ENCODE assay signal across 9 mouse cellular contexts in genomic region chr7:96817030-96817674, GRCm38 (mm10).
DNase-seq lines count a peak whose midpoint lies in the region; ATAC-seq lines count a peak whose summit lies in the region.
"Had no signal": no experiment of that assay in that cellular context is flagged by ENCODE, and none has a peak within 500 bp of the region (broad histone marks: within the 10 kb centered on the region; RNA-seq: fewer than 3 reads in every experiment).

No protein-coding gene starts in this region.

- WGBS in heart, embryonic 15.5 days = 37% methylated on average over 6 of the region's 6 CpGs
- 38% methylated on average over 6 of the region's 6 CpGs for WGBS in midbrain, embryonic 16.5 days

- no peak for ATAC-seq in heart, embryonic 15.5 days (replicated peaks; ENCODE audit: insufficient number of reproducible peaks, insufficient read depth, low FRiP score, low read depth)
- ATAC-seq in midbrain, embryonic 16.5 days = peak; percentile 34; the same call in 1 of the 2 replicates

- H3K27me3 ChIP-seq in heart, embryonic 15.5 days = no peaks in the 10 kb centered on the region
- no peaks in the 10 kb centered on the region for H3K27me3 ChIP-seq in midbrain, embryonic 16.5 days (ENCODE audit: control insufficient read depth, insufficient read depth, low read depth, low read length)

- no peak overlapping the region for H3K4me3 ChIP-seq in heart, embryonic 15.5 days
- no peak overlapping the region for H3K4me3 ChIP-seq in midbrain, embryonic 16.5 days (ENCODE audit: low read depth, low read length)

- DNase-seq in gastrocnemius, postnatal 14 days = peak; percentile 33
- DNase-seq in gastrocnemius, postnatal 36 days = no peak
- DNase-seq in right cerebral cortex, adult 18-20 months = peak; percentile 40
- no peak for DNase-seq in right cerebral cortex, postnatal 25 days
- DNase-seq in cerebellum, adult 18-20 months = no peak
- DNase-seq in natural killer cell, adult 2 months (ENCODE audit: low spot score in 2 of 2) = no peak

- intact Hi-C loops in gastrocnemius, postnatal 14 days (cut with DNase I; ENCODE audit: low total_unique reads) = no loop called here
- intact Hi-C loops in gastrocnemius, postnatal 36 days (cut with DNase I) = no loop called here

- H3K4me1 ChIP-seq in heart, embryonic 15.5 days (replicated peaks) = peaks cover 9% of the 10 kb centered on the region
- peaks cover 12% of the 10 kb centered on the region for H3K4me1 ChIP-seq in midbrain, embryonic 16.5 days (ENCODE audit: control insufficient read depth, insufficient read depth, low read length)

- H3K36me3 ChIP-seq in heart, embryonic 15.5 days = no peaks in the 10 kb centered on the region
- no peaks in the 10 kb centered on the region for H3K36me3 ChIP-seq in midbrain, embryonic 16.5 days (ENCODE audit: control insufficient read depth, insufficient read depth, low read length)
- H3K36me3 ChIP-seq: G1E had no signal

- H3K4me2 ChIP-seq in heart, embryonic 15.5 days = no peak overlapping the region
- no peak overlapping the region for H3K4me2 ChIP-seq in midbrain, embryonic 16.5 days (ENCODE audit: low read length)

- no peaks in the 10 kb centered on the region for H3K9me3 ChIP-seq in heart, embryonic 15.5 days (replicated peaks)
- no peaks in the 10 kb centered on the region for H3K9me3 ChIP-seq in midbrain, embryonic 16.5 days (replicated peaks; ENCODE audit: control insufficient read depth, low read length, poor library complexity, severe bottlenecking)
- H3K9me3 ChIP-seq: G1E had no signal

- peak overlapping the region; percentile 48 for H3K27ac ChIP-seq in heart, embryonic 15.5 days
- 0 out of 2 replicates have a peak overlapping the region, but pooled peaks have one; percentile 18 for H3K27ac ChIP-seq in midbrain, embryonic 16.5 days (ENCODE audit: low read length)

- H3K9ac ChIP-seq in heart, embryonic 15.5 days = no peak overlapping the region
- no peak overlapping the region for H3K9ac ChIP-seq in midbrain, embryonic 16.5 days (ENCODE audit: low read depth, low read length)

Comparison
In these comparisons a context has a peak if more than half of its experiments do, and no peak if none do; other contexts are left out.
1. DNase-seq: peak in gastrocnemius, postnatal 14 days (single experiment) and right cerebral cortex, adult 18-20 months (single experiment); none in gastrocnemius, postnatal 36 days (0 of 2), right cerebral cortex, postnatal 25 days (single experiment), cerebellum, adult 18-20 months (0 of 2) and natural killer cell, adult 2 months (0 of 2).